Mouse (Mus musculus): Measurements from ENCODE around the gene Syn3.

DNA sequence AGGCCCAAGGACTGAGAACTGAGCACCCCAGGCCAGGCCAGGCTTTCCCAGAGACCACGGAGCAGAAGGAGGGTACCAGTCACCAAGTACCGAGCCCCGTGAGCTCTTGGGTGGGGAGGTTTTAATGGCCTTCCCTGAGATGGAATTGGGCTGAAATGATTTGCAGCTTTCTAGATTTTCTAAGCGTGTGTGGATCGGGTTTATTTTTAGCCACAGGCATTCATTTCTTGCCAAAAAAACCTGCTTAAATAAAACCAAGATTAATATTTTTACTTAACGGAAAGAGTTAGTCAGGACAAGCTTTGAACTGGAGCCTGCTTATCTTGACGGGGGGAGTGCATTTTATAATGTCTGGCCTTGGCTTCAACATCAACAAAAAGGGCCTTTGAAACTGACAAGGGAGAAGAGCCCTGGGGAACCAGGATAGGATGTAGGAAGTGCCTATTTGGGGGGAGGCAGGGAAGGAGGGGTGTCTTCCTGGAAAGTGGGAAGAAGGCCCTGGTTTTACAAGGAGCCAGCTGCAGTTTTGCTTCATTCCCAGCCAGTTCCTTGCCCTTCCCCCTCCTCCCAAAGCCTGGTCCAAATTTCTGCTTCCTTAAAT, 166.9 kb downstream of the Syn3 start:
- TF ChIP-seq POLR2A (IDR thresholded peaks at IDR 0.05; ENCODE audit: low read depth, low read length) (no peak), CTCF (IDR thresholded peaks at IDR 0.05; ENCODE audit: extremely low read depth, insufficient read depth, insufficient read length, insufficient replicate concordance) (no peak)
